Mouse (Mus musculus) thymus, adult 2 months (tissue): ENCODE measurements at regions not wholly inside any gene's neighbourhood (a gene's known extent, or its start where the extent isn't known, plus 50 kb on each side); places are given as distances from the start of the nearest gene placed in this dataset.

Experiments used
- CTCF ChIP-seq: fragments of 200-500 bp; IDR thresholded peaks from 2 replicates; pipeline ENCODE4 v1.5.1; 2012; ENCODE audit warnings: mild to moderate bottlenecking, control low read depth, low read length, moderate library complexity, borderline replicate concordance; ENCODE audit not compliant: control insufficient read depth, poor library complexity, insufficient read depth; ENCODE audit errors: extremely low read depth
- POLR2A ChIP-seq: fragments of 200-500 bp; IDR thresholded peaks from 2 replicates; pipeline ENCODE4 v1.6.1; 2012; ENCODE audit warnings: mild to moderate bottlenecking, low read length, control low read depth, moderate library complexity; ENCODE audit not compliant: control insufficient read depth, poor library complexity, insufficient read depth; ENCODE audit errors: extremely low read depth

- TF ChIP-seq POLR2A: no peak
- TF ChIP-seq CTCF: no peak
Measured at GRCm38 (mm10) chr12:115604951-115605350, 442.6 kb upstream of the Zfp386 start.
